Mouse (Mus musculus) bone marrow macrophage, adult 2 months (primary cell): Measurements from ENCODE around the gene Ahctf1.

Experiments used
- CTCF ChIP-seq: IDR thresholded peaks from 2 replicates; pipeline ENCODE4 v1.5.1; 2012; ENCODE audit warnings: low read depth, mild to moderate bottlenecking, low read length, moderate library complexity
- POLR2A ChIP-seq: IDR thresholded peaks from 2 replicates; pipeline ENCODE4 v1.6.1; 2012; ENCODE audit warnings: mild to moderate bottlenecking, low read depth, low read length, borderline replicate concordance

DNA sequence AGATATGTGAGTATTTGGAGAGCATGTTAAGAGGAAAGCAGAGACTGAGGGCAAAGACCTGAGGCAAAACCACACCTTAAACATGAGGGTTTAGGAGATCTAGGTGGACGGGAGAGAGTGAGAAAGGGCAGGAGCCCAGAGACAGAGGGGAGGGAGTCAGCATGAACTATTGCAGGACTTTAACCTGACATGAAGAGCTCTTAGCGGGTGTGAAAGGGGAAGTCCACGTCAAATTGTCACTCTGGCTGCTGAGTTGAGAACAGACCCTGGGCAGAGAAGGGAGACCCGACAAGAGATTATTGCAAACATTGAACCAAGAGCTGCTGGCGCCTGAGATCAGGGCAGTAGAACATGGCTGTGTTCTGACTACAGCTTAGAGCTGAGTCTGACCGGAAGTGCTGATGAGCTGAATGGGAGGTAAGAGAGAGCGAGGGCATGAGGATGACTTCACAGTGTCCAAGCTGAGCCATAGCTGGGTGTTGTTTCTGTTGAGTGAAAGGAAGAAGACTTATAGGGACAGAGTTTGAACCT is 29.3 kb upstream of the Ahctf1 start:
- TF ChIP-seq POLR2A (no peak), CTCF (no peak)
